Mouse (Mus musculus) bone marrow macrophage, adult 2 months (primary cell): ENCODE measurements at regions not wholly inside any gene's neighbourhood (a gene's known extent, or its start where the extent isn't known, plus 50 kb on each side); places are given as distances from the start of the nearest gene placed in this dataset.

Experiments used
- CTCF ChIP-seq: IDR thresholded peaks from 2 replicates; pipeline ENCODE4 v1.5.1; 2012; ENCODE audit warnings: low read depth, mild to moderate bottlenecking, low read length, moderate library complexity
- POLR2A ChIP-seq: IDR thresholded peaks from 2 replicates; pipeline ENCODE4 v1.6.1; 2012; ENCODE audit warnings: mild to moderate bottlenecking, low read depth, low read length, borderline replicate concordance

- TF ChIP-seq POLR2A = no peak
- TF ChIP-seq CTCF = no peak
These were observed 116.6 kb downstream of the Cavin4 start for GRCm38 (mm10) chr4:48779955-48780354.
